Mouse (Mus musculus) naive thymus-derived CD4-positive, alpha-beta T cell, adult 2 months (primary cell): ENCODE measurements around the gene Pak7.

Experiments
- DNase-seq: peaks from one replicate; pipeline ENCODE4 v3.0.0-alpha.2; 2011; ENCODE audit warnings: low read depth

Gene Pak7

GRCm38 (mm10) chr2:136175030-136175429 is 212.7 kb downstream of the Pak7 start:
- no peak for DNase-seq

GRCm38 (mm10) chr2:136150752-136151151 is 237.0 kb downstream of the Pak7 start:
- no peak for DNase-seq

GRCm38 (mm10) chr2:136149530-136149929 is 238.2 kb downstream of the Pak7 start:
- DNase-seq: no peak

- DNase-seq: peak; percentile 41
Measured at GRCm38 (mm10) chr2:136148999-136149398, 238.8 kb downstream of the Pak7 start.

- no peak for DNase-seq
Measured at GRCm38 (mm10) chr2:136140807-136141206, 247.0 kb downstream of the Pak7 start.

GRCm38 (mm10) chr2:136139159-136140069 is 248.4 kb downstream of the Pak7 start:
- no peak for DNase-seq

- no peak for DNase-seq
Measured at GRCm38 (mm10) chr2:136138451-136138850, 249.3 kb downstream of the Pak7 start.

- no peak for DNase-seq
Measured at GRCm38 (mm10) chr2:136121867-136122266, 265.9 kb downstream of the Pak7 start.

GRCm38 (mm10) chr2:136118006-136118405 is 269.8 kb downstream of the Pak7 start:
- DNase-seq: no peak

GRCm38 (mm10) chr2:136113374-136113773 is 274.4 kb downstream of the Pak7 start:
- no peak for DNase-seq

GRCm38 (mm10) chr2:136109038-136109363 is 278.8 kb downstream of the Pak7 start:
- no peak for DNase-seq

GRCm38 (mm10) chr2:136108124-136109037 is 279.4 kb downstream of the Pak7 start:
- DNase-seq: no peak

GRCm38 (mm10) chr2:136107597-136107996 is 280.2 kb downstream of the Pak7 start:
- no peak for DNase-seq

- DNase-seq: no peak
Measured at GRCm38 (mm10) chr2:136097143-136097542, 290.6 kb downstream of the Pak7 start.

- no peak for DNase-seq
Measured at GRCm38 (mm10) chr2:136095978-136096377, 291.8 kb downstream of the Pak7 start.

GRCm38 (mm10) chr2:136064356-136064755 is 323.4 kb downstream of the Pak7 start:
- DNase-seq: no peak

- no peak for DNase-seq
Measured at GRCm38 (mm10) chr2:136059029-136059669, 328.6 kb downstream of the Pak7 start.

- no peak for DNase-seq
Measured at GRCm38 (mm10) chr2:136058398-136058797, 329.4 kb downstream of the Pak7 start.

GRCm38 (mm10) chr2:136057861-136058331 is 329.9 kb downstream of the Pak7 start:
- DNase-seq: no peak

GRCm38 (mm10) chr2:136051688-136052289 is 336.0 kb downstream of the Pak7 start, which contains the start of gene Lamp5:
TSS of gene Lamp5 (plus strand) at chr2:136052239.
- no peak for DNase-seq

GRCm38 (mm10) chr2:136050793-136051615 is 336.8 kb downstream of the Pak7 start:
- DNase-seq: no peak
